Mouse (Mus musculus) heart, postnatal 36 days (tissue): ENCODE results near the gene Stat4. TPM values are rescaled to one million over a fixed set of nuclear protein-coding genes. Genes with fewer than 3 reads are reported as not detected.

ENCODE experiments used
- DNase-seq, 2 experiments: peaks; one replicate each; pipeline ENCODE4 v3.0.0; 2021 to 2022
- intact Hi-C: fragments of 180-260 bp; cut with DNase I; formaldehyde crosslinking; loops from one replicate; pipeline ENCODE4 v1.15.1; 2025
- total RNA-seq, 2 experiments: library from RNA; stranded (reverse); gene quantifications; 2 replicates each; pipeline ENCODE4 v1.2.3; 2021

The Stat4 gene
- total RNA-seq, 2 experiments from 2014 or later: 0.22 to 0.28 TPM

- no peak for DNase-seq
Measured at GRCm38 (mm10) chr1:52088634-52089033, 101.7 kb downstream of the Stat4 start.

GRCm38 (mm10) chr1:52098618-52099232 lies 111.8 kb downstream of the Stat4 start:
- intact Hi-C loops: loop anchor here (1.0 kb wide), 1 partner anchor 94 kb away; no protein-coding TSS in a partner anchor
- no peak for DNase-seq

More at GRCm38 (mm10) chr1:52088634-52089033, 101.7 kb downstream of the Stat4 start:
- intact Hi-C loops: loop anchor here (5.0 kb wide), 1 partner anchor 446 kb away; no protein-coding TSS in a partner anchor

GRCm38 (mm10) chr1:52100496-52100895 lies 113.5 kb downstream of the Stat4 start:
- intact Hi-C loops: no loop called here
- no peak for DNase-seq

- intact Hi-C loops: no loop called here
- no peak for DNase-seq
Measured at GRCm38 (mm10) chr1:52102795-52103194, 115.8 kb downstream of the Stat4 start.

GRCm38 (mm10) chr1:52107206-52107605 lies 120.3 kb downstream of the Stat4 start:
- no peak for DNase-seq
- intact Hi-C loops: no loop called here

GRCm38 (mm10) chr1:52111217-52111616 lies 124.3 kb downstream of the Stat4 start:
- DNase-seq: no peak
- intact Hi-C loops: loop anchor here (5.0 to 10.0 kb wide), 2 partner anchors 384 to 634 kb away; partner anchors contain the start of gene Nabp1

GRCm38 (mm10) chr1:52112301-52112700 lies 125.4 kb downstream of the Stat4 start:
- intact Hi-C loops: loop anchor here (5.0 to 10.0 kb wide), 2 partner anchors 382 to 635 kb away; partner anchors contain the start of gene Nabp1
- no peak for DNase-seq

- DNase-seq: no peak
- intact Hi-C loops: loop anchor here (5.0 to 10.0 kb wide), 2 partner anchors 382 to 636 kb away; partner anchors contain the start of gene Nabp1
Measured at GRCm38 (mm10) chr1:52113067-52113665, 126.2 kb downstream of the Stat4 start.

GRCm38 (mm10) chr1:52113666-52114069 lies 126.7 kb downstream of the Stat4 start:
- intact Hi-C loops: loop anchor here (5.0 to 10.0 kb wide), 2 partner anchors 381 to 636 kb away; partner anchors contain the start of gene Nabp1

GRCm38 (mm10) chr1:52116441-52116840 lies 129.5 kb downstream of the Stat4 start:
- intact Hi-C loops: loop anchor here (10.0 kb wide), 1 partner anchor 378 kb away; no protein-coding TSS in a partner anchor
- peak in 1 of 2 experiments; percentile 10 for DNase-seq

More at GRCm38 (mm10) chr1:52113666-52114069, 126.7 kb downstream of the Stat4 start:
- peak; percentile 99 to 100 for DNase-seq

- DNase-seq: no peak
Measured at GRCm38 (mm10) chr1:52117777-52118176, 130.8 kb downstream of the Stat4 start.

GRCm38 (mm10) chr1:52118860-52119591 lies 132.1 kb downstream of the Stat4 start, which contains the start of gene Stat1:
Gene Stat1 (plus strand): TSS chr1:52119440.
- intact Hi-C loops: loop anchor here (2.0 to 10.0 kb wide), 2 partner anchors 114 to 376 kb away; partner anchors contain the start of gene Gls
- peak; percentile 85 to 88 for DNase-seq

More at GRCm38 (mm10) chr1:52117777-52118176, 130.8 kb downstream of the Stat4 start:
- intact Hi-C loops: loop anchor here (2.0 to 10.0 kb wide), 2 partner anchors 115 to 377 kb away; partner anchors contain the start of gene Gls

- no peak for DNase-seq
- intact Hi-C loops: loop anchor here (2.0 to 10.0 kb wide), 2 partner anchors 113 to 375 kb away; partner anchors contain the start of gene Gls
Measured at GRCm38 (mm10) chr1:52119691-52120090, 132.7 kb downstream of the Stat4 start.

GRCm38 (mm10) chr1:52120191-52120590 lies 133.2 kb downstream of the Stat4 start:
- no peak for DNase-seq
- intact Hi-C loops: no loop called here

GRCm38 (mm10) chr1:52121052-52121451 lies 134.1 kb downstream of the Stat4 start:
- DNase-seq: no peak
- intact Hi-C loops: no loop called here

GRCm38 (mm10) chr1:52124818-52125217 lies 137.9 kb downstream of the Stat4 start:
- DNase-seq: no peak
- intact Hi-C loops: no loop called here

GRCm38 (mm10) chr1:52127350-52127749 lies 140.4 kb downstream of the Stat4 start:
- no peak for DNase-seq
- intact Hi-C loops: no loop called here

- no peak for DNase-seq
- intact Hi-C loops: no loop called here
Measured at GRCm38 (mm10) chr1:52129794-52130193, 142.8 kb downstream of the Stat4 start.

GRCm38 (mm10) chr1:52131787-52132377 lies 144.9 kb downstream of the Stat4 start:
- intact Hi-C loops: no loop called here
- DNase-seq: no peak

- no peak for DNase-seq
- intact Hi-C loops: no loop called here
Measured at GRCm38 (mm10) chr1:52133254-52133653, 146.3 kb downstream of the Stat4 start.
